Mouse (Mus musculus): ENCODE results near the gene Podxl. TPM values are rescaled to one million over a fixed set of nuclear protein-coding genes. Genes with fewer than 3 reads are reported as not detected.

The Podxl gene
- polyA plus RNA-seq, 1 experiment from 2014 or later = 9.2 TPM

DNA sequence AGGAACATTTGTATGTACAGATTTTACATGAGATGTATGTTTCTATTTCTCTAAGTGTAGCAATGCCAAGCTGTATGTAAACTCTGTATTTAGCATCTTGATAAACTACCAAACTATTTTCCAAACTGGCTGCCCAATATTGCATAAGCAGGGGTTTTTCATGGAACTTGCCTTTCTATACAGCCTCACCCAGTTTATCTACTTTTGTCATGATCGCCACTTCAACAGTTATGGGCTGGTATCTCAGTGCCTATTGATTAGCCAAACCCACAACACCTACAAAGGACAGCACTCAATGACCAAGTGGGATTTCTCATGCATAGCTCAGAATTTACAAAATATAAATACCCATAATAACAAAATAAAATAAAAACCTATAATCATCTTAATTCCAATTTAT, 25.7 kb downstream of the Podxl start:
- 90% methylated on average over 1 of the region's 1 CpGs for WGBS
- no peak overlapping the region for H3K27ac ChIP-seq
- ATAC-seq (ENCODE audit: insufficient number of reproducible peaks, insufficient read depth, low FRiP score, low TSS enrichment) = no peak
- no peak overlapping the region for H3K4me3 ChIP-seq
- H3K4me2 ChIP-seq (replicated peaks) = no peak overlapping the region
- H3K4me1 ChIP-seq = no peaks in the 10 kb centered on the region
- no peaks in the 10 kb centered on the region for H3K27me3 ChIP-seq
- H3K9me3 ChIP-seq = no peaks in the 10 kb centered on the region
- H3K36me3 ChIP-seq = no peaks in the 10 kb centered on the region
- H3K9ac ChIP-seq = no peak overlapping the region

DNA sequence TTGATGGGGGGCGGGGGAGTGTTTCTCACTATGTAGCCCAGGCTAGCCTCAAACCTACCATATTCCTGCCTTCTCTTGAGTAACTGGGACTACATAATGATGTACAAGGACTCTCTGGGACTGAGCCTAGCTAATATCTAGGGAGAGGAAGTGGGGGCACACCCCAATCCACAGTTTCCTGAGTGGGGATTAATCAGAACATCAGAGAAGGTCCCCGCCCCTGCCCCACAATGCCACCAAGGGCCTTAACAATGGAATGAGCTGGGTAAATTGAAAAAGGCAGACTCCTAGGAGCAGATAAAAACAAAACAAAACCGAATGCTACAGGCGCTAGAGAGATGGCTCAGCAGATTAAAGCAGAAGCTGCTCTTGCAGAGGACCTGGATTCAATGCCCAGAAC, 26.6 kb downstream of the Podxl start:
- Histone ChIP-seq H3K4me2 (replicated peaks) (no peak overlapping the region), H3K27me3 (no peaks in the 10 kb centered on the region), H3K4me3 (no peak overlapping the region), H3K9ac (no peak overlapping the region), H3K36me3 (no peaks in the 10 kb centered on the region), H3K9me3 (no peaks in the 10 kb centered on the region), H3K27ac (no peak overlapping the region), H3K4me1 (no peaks in the 10 kb centered on the region)
- no peak for ATAC-seq (ENCODE audit: insufficient number of reproducible peaks, insufficient read depth, low FRiP score, low TSS enrichment)
- WGBS = 85% methylated on average over 4 of the region's 4 CpGs

DNA sequence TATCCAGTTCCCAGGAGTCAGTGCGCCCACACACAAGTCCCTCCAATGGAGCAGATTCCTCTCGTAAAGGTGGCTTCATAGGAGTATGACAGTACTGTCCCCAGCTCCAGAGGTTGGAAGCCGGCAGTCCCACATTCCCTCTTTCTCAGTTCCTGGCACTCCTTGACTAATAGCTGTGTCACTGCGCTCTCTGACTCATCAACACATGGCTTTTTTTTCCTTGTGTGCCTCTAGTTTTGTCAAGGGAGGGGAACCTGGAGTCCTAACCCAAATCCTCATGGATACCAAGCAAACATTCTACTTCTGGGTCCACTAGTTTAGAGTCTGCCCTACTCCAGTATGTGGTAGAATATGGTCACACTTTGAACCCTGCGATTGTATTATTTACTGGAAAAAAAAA, 29.1 kb downstream of the Podxl start:
- no peaks in the 10 kb centered on the region for H3K9me3 ChIP-seq
- H3K36me3 ChIP-seq = no peaks in the 10 kb centered on the region
- no peak overlapping the region for H3K4me2 ChIP-seq (replicated peaks)
- no peak overlapping the region for H3K27ac ChIP-seq
- no peak for ATAC-seq (ENCODE audit: insufficient number of reproducible peaks, insufficient read depth, low FRiP score, low TSS enrichment)
- 92% methylated on average over 5 of the region's 5 CpGs for WGBS
- no peak overlapping the region for H3K4me3 ChIP-seq
- H3K4me1 ChIP-seq = no peaks in the 10 kb centered on the region
- H3K27me3 ChIP-seq = no peaks in the 10 kb centered on the region
- H3K9ac ChIP-seq = no peak overlapping the region

DNA sequence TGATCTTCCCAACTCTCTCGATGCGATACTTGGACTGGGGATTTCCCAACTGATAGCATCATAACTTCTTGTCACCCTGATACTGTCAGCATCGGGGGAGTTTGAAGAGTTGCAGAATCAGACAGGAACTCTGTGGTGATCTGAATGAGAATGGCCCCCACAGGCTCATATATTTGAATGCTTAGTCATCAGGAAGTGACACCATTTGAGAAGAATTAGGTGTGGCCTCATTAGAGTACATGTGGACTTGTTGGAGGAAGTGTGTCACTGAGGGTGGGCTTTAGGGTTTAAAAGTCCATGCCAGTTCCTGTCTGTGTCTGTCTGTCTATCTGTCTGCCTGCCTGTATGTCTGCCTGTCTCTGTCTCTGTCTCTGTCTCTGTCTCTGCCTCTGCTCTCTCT, 31.9 kb downstream of the Podxl start:
- Histone ChIP-seq H3K4me1 (no peaks in the 10 kb centered on the region), H3K4me3 (no peak overlapping the region), H3K9ac (no peak overlapping the region), H3K27ac (no peak overlapping the region), H3K4me2 (replicated peaks) (no peak overlapping the region), H3K9me3 (no peaks in the 10 kb centered on the region), H3K36me3 (no peaks in the 10 kb centered on the region), H3K27me3 (no peaks in the 10 kb centered on the region)
- WGBS = 87% methylated on average over 3 of the region's 3 CpGs
- ATAC-seq (ENCODE audit: insufficient number of reproducible peaks, insufficient read depth, low FRiP score, low TSS enrichment) = no peak

DNA sequence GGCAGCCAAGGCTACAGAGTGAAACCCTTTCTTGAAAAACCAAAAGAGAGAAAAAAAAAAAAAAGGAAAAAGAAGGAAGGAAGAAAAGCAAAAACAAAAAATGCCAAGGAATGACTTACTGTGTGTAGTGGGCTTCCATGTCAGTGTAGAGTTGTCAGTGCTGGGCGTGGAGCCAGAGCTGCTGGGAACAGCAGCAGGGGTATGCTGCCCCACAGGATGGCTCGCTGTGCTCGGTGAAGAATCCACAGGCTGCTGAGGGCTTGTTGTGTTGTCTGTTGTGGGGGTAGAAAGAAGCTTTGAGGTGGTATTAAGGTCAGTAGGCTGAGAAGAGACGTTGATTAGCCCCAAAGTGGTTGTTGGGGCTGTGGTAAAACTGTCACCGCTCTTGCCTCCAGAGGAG, 35.4 kb downstream of the Podxl start:
- no peaks in the 10 kb centered on the region for H3K4me1 ChIP-seq
- no peaks in the 10 kb centered on the region for H3K36me3 ChIP-seq
- no peak overlapping the region for H3K9ac ChIP-seq
- no peak overlapping the region for H3K27ac ChIP-seq
- H3K27me3 ChIP-seq = no peaks in the 10 kb centered on the region
- no peak overlapping the region for H3K4me2 ChIP-seq (replicated peaks)
- no peaks in the 10 kb centered on the region for H3K9me3 ChIP-seq
- no peak overlapping the region for H3K4me3 ChIP-seq
- 91% methylated on average over 5 of the region's 5 CpGs for WGBS
- ATAC-seq (ENCODE audit: insufficient number of reproducible peaks, insufficient read depth, low FRiP score, low TSS enrichment) = no peak

DNA sequence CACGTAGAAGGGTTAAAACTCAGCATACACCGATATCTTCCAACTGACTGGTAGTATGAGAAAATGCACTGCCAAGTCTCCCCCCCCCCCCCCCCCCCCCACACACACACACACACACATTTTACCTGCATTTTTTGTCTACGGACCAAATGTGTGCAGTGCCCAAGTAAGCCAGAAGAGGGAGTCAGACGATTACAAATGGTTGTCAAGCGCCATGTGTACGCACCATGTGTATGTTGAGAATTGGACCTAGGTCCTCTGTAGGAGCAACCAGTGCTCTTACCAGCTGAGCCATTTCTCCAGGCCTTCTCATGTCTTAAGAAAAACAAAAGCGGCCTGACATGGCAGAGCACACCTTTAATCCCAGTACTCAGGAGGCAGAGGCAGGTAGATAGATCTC, 35.9 kb downstream of the Podxl start:
- H3K4me2 ChIP-seq (replicated peaks) = no peak overlapping the region
- no peaks in the 10 kb centered on the region; the same call in 1 of the 2 replicates for H3K4me1 ChIP-seq
- H3K27me3 ChIP-seq = no peaks in the 10 kb centered on the region
- 67% methylated on average over 7 of the region's 7 CpGs for WGBS
- no peak overlapping the region for H3K27ac ChIP-seq
- H3K9ac ChIP-seq = no peak overlapping the region
- no peaks in the 10 kb centered on the region for H3K9me3 ChIP-seq
- no peak for ATAC-seq (ENCODE audit: insufficient number of reproducible peaks, insufficient read depth, low FRiP score, low TSS enrichment)
- H3K4me3 ChIP-seq = no peak overlapping the region
- no peaks in the 10 kb centered on the region for H3K36me3 ChIP-seq

DNA sequence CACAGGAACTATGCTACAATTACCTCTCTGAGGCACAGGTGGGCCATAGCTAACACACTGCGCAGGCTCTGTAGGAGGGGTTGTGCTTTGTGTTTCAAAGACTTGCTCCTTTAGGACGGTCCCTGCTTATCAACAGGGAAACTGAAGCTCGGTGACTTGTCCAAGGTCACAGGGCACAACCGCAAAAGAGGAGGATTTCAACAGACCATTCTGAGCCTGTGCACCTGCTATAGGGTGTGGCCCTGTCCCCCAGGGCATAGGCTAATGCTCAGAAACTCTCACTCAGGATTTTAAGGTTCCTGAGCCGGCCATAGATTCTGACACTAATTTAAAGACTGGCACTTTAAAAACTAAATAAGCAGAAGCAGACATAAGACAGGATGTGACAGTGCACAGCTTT, 36.9 kb downstream of the Podxl start:
- Histone ChIP-seq H3K36me3 (no peaks in the 10 kb centered on the region), H3K9ac (no peak overlapping the region), H3K27ac (no peak overlapping the region), H3K9me3 (no peaks in the 10 kb centered on the region), H3K4me1 (no peaks in the 10 kb centered on the region; the same call in 1 of the 2 replicates), H3K4me2 (replicated peaks) (no peak overlapping the region), H3K27me3 (no peaks in the 10 kb centered on the region), H3K4me3 (no peak overlapping the region)
- WGBS = 81% methylated on average over 5 of the region's 5 CpGs
- ATAC-seq (ENCODE audit: insufficient number of reproducible peaks, insufficient read depth, low FRiP score, low TSS enrichment) = no peak

DNA sequence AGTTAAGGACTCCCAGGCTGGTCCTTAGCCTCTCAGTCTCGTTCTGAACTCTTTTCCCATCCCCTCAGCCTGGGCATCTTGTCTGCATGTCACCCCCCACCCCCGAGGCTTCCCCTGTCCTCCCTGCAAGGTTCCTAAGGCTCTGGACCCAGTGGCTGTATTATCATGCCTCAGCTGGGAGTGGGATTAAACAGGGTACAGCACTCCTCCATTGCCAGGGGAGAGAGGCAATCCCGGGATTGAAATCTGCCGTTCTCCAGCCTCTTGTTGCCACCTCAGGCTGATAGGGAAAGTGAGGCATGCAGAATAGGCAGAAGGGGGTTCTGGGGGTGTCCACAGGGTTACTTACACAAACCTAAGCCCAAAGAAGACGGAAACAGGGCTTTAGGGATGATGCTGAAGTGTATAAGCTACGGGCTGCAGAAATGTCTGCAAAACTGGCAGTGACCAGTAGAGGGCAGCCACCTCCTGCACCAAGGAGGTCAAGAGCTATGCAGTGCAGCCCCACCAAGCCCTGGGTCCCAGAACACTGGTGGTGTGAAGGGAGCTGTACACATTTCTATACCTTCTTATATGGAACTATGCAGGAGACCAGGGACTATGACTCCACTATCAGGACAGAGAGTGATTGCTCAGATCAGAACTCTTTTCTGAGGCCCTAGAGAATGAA, 38.4 kb downstream of the Podxl start:
- Histone ChIP-seq H3K4me1 (no peaks in the 10 kb centered on the region; the same call in 1 of the 2 replicates), H3K27ac (no peak overlapping the region), H3K36me3 (no peaks in the 10 kb centered on the region), H3K9ac (no peak overlapping the region), H3K4me2 (replicated peaks) (no peak overlapping the region), H3K27me3 (no peaks in the 10 kb centered on the region), H3K4me3 (no peak overlapping the region), H3K9me3 (no peaks in the 10 kb centered on the region)
- no peak for ATAC-seq (ENCODE audit: insufficient number of reproducible peaks, insufficient read depth, low FRiP score, low TSS enrichment)
- 65% methylated on average over 6 of the region's 6 CpGs for WGBS

DNA sequence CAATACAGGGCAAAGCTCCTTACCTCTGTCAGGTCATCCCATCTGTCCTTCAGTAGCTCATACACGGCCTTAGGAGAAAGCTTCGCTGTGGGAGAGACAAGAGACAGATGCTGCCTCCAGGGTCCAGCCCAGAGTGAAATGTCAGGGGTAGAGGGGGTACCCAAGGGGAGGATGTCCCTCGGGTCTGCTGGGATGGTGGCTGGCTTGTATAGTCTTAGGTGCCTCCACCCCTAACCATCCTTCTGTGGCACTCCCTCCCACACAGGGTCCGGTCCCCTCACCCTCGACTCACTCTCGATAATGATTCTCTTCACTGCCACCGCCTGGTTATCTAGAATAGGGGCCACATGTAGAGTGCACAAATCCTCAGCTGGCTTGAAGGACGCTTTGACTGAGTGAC, 39.1 kb downstream of the Podxl start:
- no peak overlapping the region for H3K4me2 ChIP-seq (replicated peaks)
- H3K27me3 ChIP-seq = no peaks in the 10 kb centered on the region
- 90% methylated on average over 8 of the region's 8 CpGs for WGBS
- no peaks in the 10 kb centered on the region; the same call in 1 of the 2 replicates for H3K4me1 ChIP-seq
- H3K9me3 ChIP-seq = no peaks in the 10 kb centered on the region
- H3K4me3 ChIP-seq = no peak overlapping the region
- ATAC-seq (ENCODE audit: insufficient number of reproducible peaks, insufficient read depth, low FRiP score, low TSS enrichment) = no peak
- H3K36me3 ChIP-seq = no peaks in the 10 kb centered on the region
- no peak overlapping the region for H3K27ac ChIP-seq
- H3K9ac ChIP-seq = no peak overlapping the region

DNA sequence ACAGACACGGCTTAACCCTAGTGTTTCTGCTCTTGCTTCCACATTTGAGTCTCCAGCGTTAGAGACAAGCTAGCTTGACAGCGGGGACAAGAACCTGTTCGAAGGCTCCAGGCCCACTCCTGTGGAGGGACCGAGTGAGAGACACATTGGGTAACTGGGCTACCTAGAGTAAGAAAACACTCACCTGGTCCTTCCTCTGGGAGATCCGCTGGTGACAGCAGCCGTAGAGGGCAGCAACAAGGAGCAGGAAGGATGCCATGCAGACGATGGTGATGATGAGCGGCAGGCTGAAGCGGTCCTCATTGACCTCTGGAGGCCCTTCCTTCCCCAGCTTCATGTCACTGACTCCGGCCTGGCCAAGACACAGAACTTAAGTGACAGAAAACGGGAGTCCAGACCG, 39.7 kb downstream of the Podxl start:
- no peak for ATAC-seq (ENCODE audit: insufficient number of reproducible peaks, insufficient read depth, low FRiP score, low TSS enrichment)
- Histone ChIP-seq H3K4me3 (no peak overlapping the region), H3K27ac (no peak overlapping the region), H3K27me3 (no peaks in the 10 kb centered on the region), H3K9ac (no peak overlapping the region), H3K4me2 (replicated peaks) (no peak overlapping the region), H3K9me3 (no peaks in the 10 kb centered on the region), H3K4me1 (no peaks in the 10 kb centered on the region; the same call in 1 of the 2 replicates), H3K36me3 (no peaks in the 10 kb centered on the region)
- 89% methylated on average over 13 of the region's 13 CpGs for WGBS

DNA sequence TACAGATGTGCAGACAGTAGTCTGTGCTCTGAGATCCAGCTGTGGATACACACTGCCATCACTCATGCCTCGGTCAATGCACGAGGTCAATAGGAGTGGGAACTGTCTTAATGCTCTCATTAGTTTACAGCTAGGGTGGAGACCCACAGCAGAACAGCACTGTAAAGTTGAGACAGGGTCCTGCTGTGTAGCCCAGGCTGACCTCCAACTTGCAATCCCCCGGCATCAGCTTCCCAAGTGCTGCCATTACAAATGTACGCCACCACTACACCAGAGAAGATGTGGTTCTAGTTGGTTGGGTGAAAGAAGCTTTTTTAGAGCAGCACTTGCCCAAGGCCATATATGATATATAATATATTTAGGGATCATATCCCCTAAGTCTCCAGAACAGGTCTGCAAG, 40.1 kb downstream of the Podxl start:
- 89% methylated on average over 4 of the region's 4 CpGs for WGBS
- Histone ChIP-seq H3K27ac (no peak overlapping the region), H3K36me3 (no peaks in the 10 kb centered on the region), H3K9me3 (no peaks in the 10 kb centered on the region), H3K4me3 (no peak overlapping the region), H3K4me1 (no peaks in the 10 kb centered on the region; the same call in 1 of the 2 replicates), H3K9ac (no peak overlapping the region), H3K27me3 (no peaks in the 10 kb centered on the region), H3K4me2 (replicated peaks) (no peak overlapping the region)
- ATAC-seq (ENCODE audit: insufficient number of reproducible peaks, insufficient read depth, low FRiP score, low TSS enrichment) = no peak

DNA sequence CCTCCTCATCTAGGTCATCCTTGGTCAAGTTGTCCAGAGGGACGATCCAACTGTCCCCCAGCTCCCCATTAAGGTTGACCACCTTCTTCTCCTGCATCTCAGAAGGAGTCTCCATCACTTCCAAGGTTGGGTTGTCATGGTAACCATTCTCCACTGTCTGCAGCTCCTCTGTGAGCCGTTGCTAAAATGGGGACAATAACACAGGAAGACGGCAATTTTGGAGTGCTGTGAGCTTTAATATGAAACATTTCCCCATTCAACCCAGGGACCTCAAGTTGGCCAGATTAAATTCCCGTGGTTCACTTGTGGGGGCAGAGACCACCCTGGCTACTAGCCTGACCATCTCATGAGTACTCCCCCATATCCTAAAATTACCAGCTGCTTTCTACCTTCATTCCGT, 40.7 kb downstream of the Podxl start:
- ATAC-seq (ENCODE audit: insufficient number of reproducible peaks, insufficient read depth, low FRiP score, low TSS enrichment) = no peak
- Histone ChIP-seq H3K4me2 (replicated peaks) (no peak overlapping the region), H3K4me3 (no peak overlapping the region), H3K27ac (no peak overlapping the region), H3K9ac (no peak overlapping the region), H3K9me3 (no peaks in the 10 kb centered on the region), H3K36me3 (no peaks in the 10 kb centered on the region), H3K27me3 (no peaks in the 10 kb centered on the region), H3K4me1 (no peaks in the 10 kb centered on the region; the same call in 1 of the 2 replicates)
- WGBS = 34% methylated on average over 5 of the region's 5 CpGs
